Mouse (Mus musculus) olfactory bulb, adult 2 months (tissue): ENCODE measurements around the gene Nfe2. TPM values are rescaled to one million over a fixed set of nuclear protein-coding genes. Genes with fewer than 3 reads are reported as not detected.
A peak's percentile ranks its signal among the peaks of the same experiment; 100 is the strongest.
"Not testable (repeated sequence)": the region's sequence is repeated elsewhere in the genome, so short reads cannot be mapped to it uniquely, and the experiment has no call there.

Experiments used
- H3K27ac ChIP-seq: fragments of 200-500 bp; 2 replicates; pipeline ENCODE4 v1.5.1; 2012; ENCODE audit warnings: low read depth, low read length; ENCODE audit not compliant: insufficient read depth
- H3K4me1 ChIP-seq: fragments of 200-500 bp; 2 replicates; pipeline ENCODE4 v1.6.1; 2012; ENCODE audit warnings: low read length; ENCODE audit not compliant: control insufficient read depth, insufficient read depth
- H3K4me3 ChIP-seq: fragments of 200-500 bp; 2 replicates; pipeline ENCODE4 v1.5.1; 2012; ENCODE audit warnings: mild to moderate bottlenecking, low read depth, low read length, moderate library complexity; ENCODE audit not compliant: insufficient read depth
- CTCF ChIP-seq: fragments of 200-500 bp; IDR thresholded peaks from 2 replicates; pipeline ENCODE4 v1.5.1; 2012; ENCODE audit warnings: low read depth, mild to moderate bottlenecking, low read length, moderate library complexity; ENCODE audit not compliant: insufficient read depth
- POLR2A ChIP-seq: fragments of 200-500 bp; IDR thresholded peaks from 2 replicates; pipeline ENCODE4 v1.6.1; 2012; ENCODE audit warnings: mild to moderate bottlenecking, low read depth, low read length, moderate library complexity; ENCODE audit not compliant: insufficient read depth
- WGBS: fragments of 180-500 bp; shearing (Covaris S2); methylation state at CpG from one replicate; pipeline ENCODE4 v1.1.7; 2018; 5-methylcytosine and 5-hydroxymethylcytosine counted together
- polyA plus RNA-seq: library from polyadenylated mRNA; stranded (reverse); fragments of >200 nt; gene quantifications from 2 replicates; pipeline ENCODE4 v1.2.4, GENCODE M21; 2012; ENCODE audit warnings: low replicate concordance; ENCODE audit not compliant: missing spikeins, insufficient read depth, insufficient read length

Gene Nfe2
- polyA plus RNA-seq, 1 experiment, result not detected

DNA sequence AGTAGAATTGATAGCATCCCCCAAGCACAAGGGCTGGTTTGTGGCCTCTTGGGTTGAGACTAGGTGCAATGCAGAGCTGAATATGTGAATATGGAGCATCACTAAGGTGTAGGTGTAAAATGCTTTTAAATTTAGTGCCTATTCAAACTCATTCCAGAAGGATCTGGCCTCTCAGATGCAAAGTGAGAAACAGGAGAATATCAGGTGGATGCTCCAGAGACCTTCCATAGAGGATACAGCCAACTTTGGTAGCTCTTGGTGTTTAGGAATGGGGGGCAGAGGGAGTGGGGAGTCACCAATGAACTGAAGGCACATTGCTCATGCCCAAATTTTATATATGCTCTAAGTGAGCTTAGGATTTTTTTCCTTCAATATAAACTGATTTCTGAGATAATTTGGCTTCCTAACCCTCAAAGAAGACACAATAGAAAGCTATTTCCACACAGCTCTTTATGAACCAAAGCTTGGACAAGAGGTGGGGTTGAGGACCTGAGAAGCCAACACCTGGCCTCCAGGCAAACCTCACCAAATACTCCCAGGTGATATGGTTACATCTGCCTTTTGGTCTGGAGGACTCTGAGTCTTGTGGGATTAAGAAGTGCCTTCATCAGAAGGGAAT lies 10.3 kb downstream of the Nfe2 start:
- no peak overlapping the region for H3K4me3 ChIP-seq
- no peak for TF ChIP-seq CTCF
- no peak for TF ChIP-seq POLR2A
- peaks cover 2% of the 10 kb centered on the region; the same call in 1 of the 2 replicates for H3K4me1 ChIP-seq
- no peak overlapping the region for H3K27ac ChIP-seq

DNA sequence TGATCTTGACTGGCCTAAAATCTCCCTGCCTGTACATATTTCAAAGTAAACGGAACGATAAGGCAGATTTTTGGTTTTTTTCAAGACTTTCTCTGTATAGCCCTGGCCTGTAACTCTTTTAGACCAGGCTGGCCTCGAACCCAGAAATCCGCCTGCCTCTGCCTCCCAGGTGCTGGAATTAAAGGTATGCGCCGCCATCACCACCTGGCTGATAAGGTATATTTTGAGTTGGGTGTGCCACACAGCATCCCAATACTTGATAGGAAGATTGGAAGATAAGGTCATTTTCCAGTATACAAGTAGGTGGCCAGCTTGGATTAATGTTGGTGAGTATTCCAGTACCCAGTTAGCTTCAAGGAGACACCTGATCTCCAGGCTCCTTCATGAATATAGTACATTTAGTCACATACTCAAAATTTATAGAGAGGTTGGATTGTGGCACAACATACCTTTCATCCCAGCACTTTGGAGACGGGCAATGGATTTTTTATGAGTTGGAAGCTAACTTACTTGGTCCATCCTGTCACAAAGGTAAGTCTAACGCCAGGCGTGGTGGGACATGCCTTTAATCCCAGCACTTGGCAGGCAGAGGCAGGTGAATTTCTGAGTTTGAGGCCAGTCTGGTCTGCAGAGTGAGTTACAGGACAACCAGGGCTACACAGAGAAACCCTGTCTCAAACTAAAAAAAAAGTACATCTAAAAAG lies 11.0 kb downstream of the Nfe2 start:
- peaks cover 5% of the 10 kb centered on the region; the same call in 1 of the 2 replicates for H3K4me1 ChIP-seq
- TF ChIP-seq POLR2A, result no peak
- no peak for TF ChIP-seq CTCF
- no peak overlapping the region for H3K27ac ChIP-seq
- H3K4me3 ChIP-seq, result no peak overlapping the region
- 91% methylated on average over 9 of the region's 9 CpGs for WGBS

DNA sequence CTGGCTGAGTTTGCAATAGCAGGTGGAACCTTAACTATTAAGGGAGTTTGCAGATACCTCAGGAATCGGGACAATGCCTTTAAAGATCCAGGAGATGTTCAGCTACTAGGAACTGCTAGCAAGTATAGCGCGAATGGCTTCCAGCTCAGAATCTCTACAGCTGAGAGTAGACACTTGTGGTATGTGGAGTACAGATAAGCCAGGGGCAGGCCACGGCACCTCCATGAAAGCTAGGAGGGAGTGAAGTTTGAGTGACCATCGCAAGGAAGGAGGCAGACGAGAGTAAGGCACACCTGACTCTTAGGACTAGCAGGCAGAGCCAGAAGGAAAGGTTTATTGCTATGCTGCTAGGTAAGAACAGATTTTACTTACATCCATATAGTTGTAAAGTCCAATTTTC lies 12.6 kb downstream of the Nfe2 start:
- no peak overlapping the region for H3K4me3 ChIP-seq
- 75% methylated on average over 6 of the region's 6 CpGs for WGBS

DNA sequence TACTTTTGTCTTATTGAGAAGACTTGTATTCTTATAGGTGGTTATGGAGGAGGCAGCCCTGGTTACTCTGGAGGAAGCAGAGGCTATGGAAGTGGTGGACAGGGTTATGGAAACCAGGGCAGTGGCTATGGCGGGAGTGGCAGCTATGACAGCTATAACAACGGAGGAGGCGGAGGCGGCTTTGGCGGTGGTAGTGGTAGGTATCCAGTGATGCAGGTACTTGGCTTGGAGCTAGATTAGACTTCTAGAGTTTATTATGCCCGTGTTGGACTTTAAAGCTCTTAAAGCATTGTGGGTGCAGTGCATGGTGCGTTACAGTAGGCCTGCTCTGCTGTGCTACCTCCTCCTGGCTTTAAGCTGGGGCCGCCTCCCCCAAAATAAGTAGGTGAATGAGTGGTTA lies 15.3 kb downstream of the Nfe2 start:
- H3K27ac ChIP-seq, result no peak overlapping the region
- no peak overlapping the region for H3K4me3 ChIP-seq
- WGBS, result 43% methylated on average over 8 of the region's 8 CpGs
- no peak for TF ChIP-seq POLR2A
- TF ChIP-seq CTCF, result no peak
- H3K4me1 ChIP-seq, result peaks cover 8% of the 10 kb centered on the region

More for the DNA sequence above, 12.6 kb downstream of the Nfe2 start:
- TF ChIP-seq CTCF, result no peak
- TF ChIP-seq POLR2A, result no peak
- peaks cover 8% of the 10 kb centered on the region for H3K4me1 ChIP-seq
- H3K27ac ChIP-seq, result no peak overlapping the region

DNA sequence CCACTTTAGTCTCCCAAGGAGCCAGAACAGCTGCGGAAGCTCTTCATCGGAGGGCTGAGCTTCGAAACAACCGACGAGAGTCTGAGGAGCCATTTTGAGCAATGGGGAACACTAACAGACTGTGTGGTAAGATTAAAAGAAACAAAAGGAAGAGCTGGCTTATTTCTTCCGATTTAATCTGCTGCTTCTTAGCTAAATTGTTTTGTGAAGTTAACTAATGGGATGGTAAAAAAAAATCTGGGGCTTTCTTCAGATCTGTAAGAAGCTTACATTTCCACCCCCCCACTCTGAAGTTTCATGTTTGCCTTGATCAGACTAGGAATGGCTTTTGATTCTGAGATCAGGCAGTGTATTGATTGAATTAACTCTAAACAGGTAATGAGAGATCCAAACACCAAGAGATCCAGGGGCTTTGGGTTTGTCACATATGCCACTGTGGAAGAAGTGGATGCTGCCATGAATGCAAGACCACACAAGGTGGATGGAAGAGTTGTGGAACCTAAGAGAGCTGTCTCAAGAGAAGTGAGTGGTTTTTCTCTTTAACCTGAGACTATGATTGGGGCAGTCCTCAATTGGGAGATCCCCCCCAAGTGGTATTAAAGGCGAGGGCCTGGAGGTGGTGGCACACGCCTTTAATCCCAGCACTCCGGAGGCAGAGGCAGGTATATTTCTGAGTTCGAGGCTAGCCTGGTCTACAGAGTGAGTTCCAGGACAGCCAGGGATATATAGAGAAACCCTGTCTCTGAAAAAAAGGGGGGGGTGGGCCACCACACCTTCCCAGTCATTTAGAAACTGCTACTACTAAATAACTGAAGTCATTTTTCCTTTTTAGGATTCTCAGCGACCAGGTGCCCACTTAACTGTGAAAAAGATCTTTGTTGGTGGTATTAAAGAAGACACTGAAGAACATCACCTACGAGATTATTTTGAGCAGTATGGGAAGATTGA lies 16.9 kb downstream of the Nfe2 start:
- 6% methylated on average over 12 of the region's 12 CpGs for WGBS
- H3K27ac ChIP-seq, result peak overlapping the region; percentile 98
- H3K4me3 ChIP-seq, result peak overlapping the region; percentile 73
- H3K4me1 ChIP-seq, result not testable (repeated sequence)

DNA sequence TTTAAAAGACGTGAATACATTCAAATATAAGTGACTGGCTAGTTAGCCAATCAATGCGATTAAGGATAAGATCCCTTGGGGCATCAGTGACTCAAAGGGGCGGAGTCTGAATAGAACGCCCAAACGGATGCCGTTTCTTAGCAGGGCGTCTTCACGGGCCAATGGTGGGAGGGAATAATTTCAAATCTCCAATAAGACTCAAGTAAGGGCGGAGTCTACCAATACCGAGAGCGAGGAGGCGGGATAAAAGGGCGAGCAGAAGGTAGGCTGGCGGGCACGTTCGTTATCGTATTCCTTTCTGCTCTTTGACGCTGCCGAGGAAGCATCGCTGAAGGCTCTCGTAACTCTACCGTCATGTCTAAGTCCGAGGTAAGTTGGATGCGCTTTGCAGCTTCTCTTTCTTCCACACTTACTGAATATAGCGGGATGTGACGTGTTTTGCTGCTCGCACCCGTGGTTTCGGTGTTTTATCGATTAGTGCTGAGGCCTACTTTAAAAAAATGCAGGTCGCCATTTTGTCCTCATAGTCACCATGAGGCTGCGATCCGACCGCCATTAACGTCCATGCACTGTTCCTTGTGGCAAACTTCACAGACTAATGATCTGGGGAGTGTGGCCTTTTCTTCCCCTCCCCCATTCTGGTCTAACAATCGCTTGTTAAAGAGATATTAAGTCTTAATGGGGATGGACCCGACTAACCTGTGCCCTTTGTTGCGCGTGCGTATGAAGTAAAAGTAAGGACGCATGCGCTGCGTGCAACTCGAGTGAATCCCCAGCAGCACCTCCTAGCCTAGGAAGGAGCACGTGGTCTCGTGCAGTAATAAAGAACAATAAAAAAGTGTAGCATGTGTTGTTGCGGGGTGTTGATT lies 17.8 kb downstream of the Nfe2 start, which contains the start of gene Hnrnpa1:
TSS of gene Hnrnpa1 (plus strand) at position 273 of the 869 bp plus-strand sequence.
- TF ChIP-seq POLR2A (peak; percentile 60), CTCF (no peak)
- H3K4me1 ChIP-seq, result peaks cover 8% of the 10 kb centered on the region
- WGBS, result under 1% methylated on average over 47 of the region's 47 CpGs
- peak within 1 kb of the TSS; percentile 98 for H3K27ac ChIP-seq
- peak within 1 kb of the TSS; percentile 73 for H3K4me3 ChIP-seq

DNA sequence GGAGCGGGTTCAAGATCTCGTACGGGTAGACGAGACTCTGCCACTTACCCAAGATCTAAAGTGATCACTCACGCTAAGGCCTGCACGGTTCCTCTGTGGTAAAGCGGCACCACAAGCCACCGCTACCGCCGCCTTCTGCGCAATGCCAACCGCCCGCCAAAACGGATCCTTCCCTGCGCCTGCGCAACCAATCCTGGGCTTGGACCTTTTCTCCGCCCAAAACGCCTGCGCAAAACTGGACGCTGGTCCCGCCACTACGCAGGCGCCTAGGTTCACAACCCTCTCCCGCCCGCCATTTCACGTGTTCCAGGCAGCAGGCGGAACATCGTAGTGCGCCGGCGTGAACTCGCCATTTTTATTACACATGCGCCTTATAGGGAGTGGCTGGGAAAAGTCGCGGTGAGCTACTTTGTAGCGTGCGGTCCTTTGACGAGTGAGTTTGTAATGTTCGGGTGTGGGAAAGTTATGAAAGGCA lies 18.5 kb downstream of the Nfe2 start, which contains the start of gene Cbx5:
TSS of gene Cbx5 (minus strand) at position 132 of the 475 bp plus-strand sequence.
- Histone ChIP-seq H3K4me3 (peak within 1 kb of the TSS; percentile 73), H3K4me1 (peaks cover 8% of the 10 kb centered on the region), H3K27ac (peak within 1 kb of the TSS; percentile 98)
- under 1% methylated on average over 39 of the region's 39 CpGs for WGBS
- peak; percentile 84 for TF ChIP-seq POLR2A
- no peak for TF ChIP-seq CTCF

DNA sequence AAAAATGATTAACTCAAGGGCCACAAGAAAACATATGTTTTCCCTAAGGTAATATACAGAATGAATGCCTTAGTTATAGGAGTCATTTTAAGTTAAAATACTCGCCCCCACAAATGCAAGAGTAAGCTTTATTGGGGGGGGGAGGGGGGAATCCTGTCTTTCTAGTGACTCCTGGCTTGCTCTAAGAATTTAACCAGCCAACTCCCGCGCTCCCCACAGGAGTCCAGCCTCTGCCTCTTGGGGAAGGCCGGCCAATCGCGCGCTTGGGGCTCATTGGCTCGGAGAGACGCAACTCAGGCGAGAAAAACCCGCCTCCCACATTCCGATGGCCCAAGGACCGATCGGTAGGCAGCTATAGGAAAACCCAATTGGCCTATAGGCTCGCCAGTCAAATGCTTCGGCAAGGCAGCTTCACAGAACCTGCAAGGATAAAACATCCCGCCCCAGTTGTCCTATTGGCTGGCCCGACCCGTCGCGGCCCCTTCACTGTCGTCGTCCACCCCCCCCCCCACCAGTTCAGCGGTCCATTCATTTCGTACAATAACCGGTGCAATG lies 19.0 kb downstream of the Nfe2 start:
- WGBS, result under 1% methylated on average over 26 of the region's 26 CpGs
- Histone ChIP-seq H3K4me1 (peaks cover 8% of the 10 kb centered on the region), H3K27ac (peak overlapping the region; percentile 95), H3K4me3 (peak overlapping the region; percentile 63)
- TF ChIP-seq CTCF (no peak), POLR2A (no peak)
